Mouse (Mus musculus) brain, embryonic 18.5 days (tissue): ENCODE measurements around the gene Trim21.

ENCODE experiments used
- DNase-seq: peaks from one replicate; pipeline ENCODE4 v3.0.0-alpha.2; 2012; ENCODE audit warnings: low read depth, low spot score

Gene Trim21

DNA sequence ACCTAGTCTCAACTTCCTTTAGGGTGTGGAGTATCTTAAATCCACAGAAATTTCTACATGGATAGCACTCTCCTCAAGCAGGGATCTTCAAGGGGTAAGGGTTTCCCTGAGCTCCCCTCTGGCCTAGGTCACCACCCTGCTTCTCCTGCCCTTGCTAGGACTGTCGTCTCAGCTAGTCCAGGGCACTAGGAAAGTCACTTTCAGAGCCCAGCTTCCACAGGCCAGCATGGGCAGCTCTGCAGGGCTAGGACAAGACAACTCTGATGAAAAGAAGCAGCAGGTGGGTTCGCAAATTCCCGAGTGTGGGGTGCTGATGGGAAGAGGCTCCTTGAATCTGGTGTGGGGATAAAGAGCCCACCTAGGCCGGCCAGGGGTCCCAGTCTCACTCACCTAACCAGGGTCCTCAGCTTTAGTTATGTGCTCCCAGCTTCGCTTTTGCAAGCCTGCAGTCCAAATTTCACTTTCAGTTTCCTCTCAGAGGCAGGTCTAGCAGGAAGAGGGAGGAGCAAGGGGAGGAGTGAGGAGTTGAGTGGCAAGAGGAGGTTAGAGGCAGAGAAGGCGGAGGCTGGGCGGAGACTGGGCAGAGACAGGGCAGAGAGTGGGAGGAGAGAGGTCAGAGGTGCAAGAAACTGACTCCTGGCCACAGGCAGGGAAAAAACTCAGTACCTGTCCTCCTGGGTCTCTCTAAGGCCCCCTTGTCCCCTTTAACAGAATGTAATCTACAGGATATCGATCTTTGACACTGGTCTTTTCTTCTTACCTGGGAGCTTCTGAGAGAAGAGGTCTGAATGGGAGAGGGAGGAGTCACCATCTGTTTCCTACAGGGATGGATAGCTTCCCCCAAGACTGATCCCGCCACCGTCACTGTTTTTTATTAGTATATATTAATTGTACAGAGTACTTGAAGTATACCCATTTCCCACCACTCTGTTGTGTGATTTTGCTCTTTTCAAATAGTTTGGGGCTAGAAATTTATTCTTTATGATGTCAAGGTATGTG, at the start of gene Trim21:
Gene Trim21 (minus strand): TSS at position 488 of the 999 bp plus-strand sequence.
- peak; percentile 3 for DNase-seq

DNA sequence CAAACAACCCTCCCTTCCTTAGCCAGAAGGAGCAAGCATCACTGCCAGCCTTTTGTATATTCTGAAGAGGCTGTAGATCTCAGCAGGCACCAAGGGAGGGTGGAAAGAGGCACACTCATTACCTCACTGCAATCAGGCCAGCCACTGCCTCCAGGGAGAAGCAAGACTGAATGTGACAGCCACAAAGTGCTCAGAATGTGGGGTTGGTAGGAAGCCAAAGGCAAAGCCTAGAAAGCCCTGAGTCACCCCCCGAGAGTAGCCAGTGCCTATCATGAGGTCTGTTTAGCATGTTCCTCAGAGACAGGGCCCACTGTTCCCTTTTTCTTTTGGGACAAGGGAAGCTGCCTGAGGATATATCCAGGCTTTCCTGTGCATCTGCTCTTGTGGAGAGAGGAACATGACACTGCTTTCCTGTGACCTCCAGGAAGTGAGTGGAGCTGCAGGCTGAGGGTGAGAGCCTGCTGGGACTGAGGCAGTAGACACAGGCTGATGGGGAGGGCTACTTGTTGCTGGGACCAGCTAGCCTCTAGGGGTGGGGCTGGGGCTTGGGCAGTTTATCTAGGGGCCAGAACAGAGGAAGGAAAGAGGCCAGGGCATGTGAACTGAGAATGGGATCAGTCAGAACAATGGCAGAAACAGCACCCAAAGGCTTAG, 32.2 kb upstream of the Trim21 start, which contains the start of gene Olfr552:
Gene Olfr552 (plus strand): TSS at position 393 of the 654 bp plus-strand sequence.
- DNase-seq, result no peak

DNA sequence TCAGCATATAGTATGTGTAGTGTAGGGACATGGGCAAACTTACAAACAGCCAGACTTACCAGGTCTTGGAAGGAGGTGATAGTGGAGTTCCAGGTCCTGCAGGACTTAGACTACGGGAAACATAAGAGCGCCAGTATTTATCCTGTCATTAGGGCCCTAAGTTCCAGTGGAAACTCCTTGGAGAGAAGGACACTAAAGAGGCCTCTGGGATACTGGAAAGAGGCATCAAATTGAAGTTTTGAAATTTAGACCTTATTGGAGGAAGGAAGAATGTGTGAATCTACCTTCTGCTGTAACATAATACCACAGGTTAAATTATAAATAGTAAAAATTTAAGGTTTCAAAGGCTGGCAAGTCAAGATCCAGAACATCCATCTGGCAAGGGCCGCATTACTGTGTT, 26.5 kb upstream of the Trim21 start, which contains the start of gene Olfr551:
Gene Olfr551 (minus strand): TSS at position 101 of the 400 bp plus-strand sequence.
- no peak for DNase-seq

- no peak for DNase-seq
These were observed 10.7 kb upstream of the Trim21 start for GRCm38 (mm10) chr7:102575998-102576397.

GRCm38 (mm10) chr7:102573174-102573830, 8.0 kb upstream of the Trim21 start:
- DNase-seq, result peak; percentile 16

- no peak for DNase-seq
These were observed 5.9 kb upstream of the Trim21 start, which contains the start of gene Olfr550 for GRCm38 (mm10) chr7:102571142-102571541. Gene Olfr550, plus strand, starts transcription at chr7:102571442.

DNA sequence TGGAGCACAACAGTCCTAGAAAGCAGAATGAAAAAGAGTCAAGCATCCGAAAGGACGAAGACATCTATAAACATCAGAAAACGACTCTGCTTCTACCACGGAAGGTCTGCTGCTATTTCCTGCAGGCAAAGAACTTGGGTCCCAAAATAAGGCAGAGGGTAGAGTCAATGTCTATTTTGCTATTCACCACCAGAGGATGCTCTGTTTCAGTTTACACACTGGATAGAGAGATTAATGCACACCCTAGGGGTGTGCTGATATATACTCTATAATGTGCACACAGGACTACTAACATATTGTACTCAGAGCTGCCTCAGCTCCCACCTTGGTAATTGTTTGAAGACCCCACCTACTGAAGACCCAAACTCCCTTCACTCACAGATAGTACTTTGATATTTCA, 933 bp upstream of the Trim21 start:
- DNase-seq, result no peak

GRCm38 (mm10) chr7:102553279-102553678, 12.0 kb downstream of the Trim21 start:
- no peak for DNase-seq

DNA sequence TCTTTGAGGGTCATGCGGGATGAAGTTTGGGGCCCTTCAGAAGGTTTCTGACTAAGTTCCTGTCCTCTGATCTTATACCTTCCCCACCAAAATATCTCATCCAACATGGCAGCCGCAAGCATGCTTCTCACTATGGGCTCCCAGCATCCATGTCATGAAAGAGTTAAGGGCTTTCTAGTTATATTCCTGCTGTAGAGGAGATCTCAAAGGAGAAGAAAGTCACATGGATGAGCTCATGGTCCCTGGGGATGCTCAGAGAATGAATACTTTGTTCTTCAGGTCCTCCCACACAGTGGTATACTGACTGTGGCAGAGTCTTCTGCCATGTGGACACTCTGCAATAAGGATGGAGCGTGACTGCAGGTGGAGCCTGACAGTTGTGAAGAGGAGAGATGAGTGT, 15.7 kb downstream of the Trim21 start, which contains the start of gene Olfr549:
Gene Olfr549 (plus strand): TSS at position 301 of the 400 bp plus-strand sequence.
- DNase-seq, result no peak

DNA sequence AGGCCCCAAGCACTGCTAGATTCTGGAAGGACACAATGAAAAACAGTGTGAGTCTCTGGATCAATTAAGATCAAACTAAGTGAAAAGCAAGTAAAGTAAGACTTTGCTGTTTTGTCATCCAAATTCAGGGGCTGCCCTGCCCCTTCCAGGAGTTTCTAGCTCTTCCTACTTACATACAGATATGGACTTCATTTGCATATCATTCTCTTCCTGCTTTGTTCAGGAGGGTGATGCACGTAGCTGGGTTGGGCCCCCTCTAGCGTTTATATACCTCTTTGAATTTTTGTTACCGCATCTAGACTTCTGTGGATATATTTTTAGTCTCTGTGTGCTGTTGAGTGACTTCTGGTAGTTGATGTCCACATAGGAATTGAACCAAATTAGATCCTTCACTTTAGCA, 24.0 kb downstream of the Trim21 start:
- no peak for DNase-seq

GRCm38 (mm10) chr7:102540596-102540995, 24.7 kb downstream of the Trim21 start, which contains the start of gene Olfr548-ps1:
Gene Olfr548-ps1, plus strand, starts transcription at chr7:102540896.
- no peak for DNase-seq

DNA sequence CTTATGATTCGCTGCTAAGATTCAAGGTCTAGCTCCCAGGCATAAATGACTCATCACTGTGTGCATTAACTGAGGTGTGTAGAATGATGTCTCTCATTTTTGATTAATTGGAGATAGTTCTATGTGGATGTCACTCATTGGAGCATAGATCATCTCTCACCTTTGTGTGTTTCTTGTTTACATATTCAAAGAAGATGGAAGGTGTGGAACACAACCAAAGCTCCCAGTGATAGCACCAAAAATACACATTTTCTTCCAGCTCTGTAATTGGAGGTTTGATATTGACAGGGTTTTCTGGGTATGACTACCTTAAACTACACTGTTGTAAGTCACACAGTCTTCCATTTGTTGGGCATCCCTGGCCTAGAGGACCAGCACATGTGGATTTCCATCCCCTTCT, 30.8 kb downstream of the Trim21 start, which contains the start of gene Olfr547:
Gene Olfr547 (plus strand): TSS at position 301 of the 400 bp plus-strand sequence.
- DNase-seq, result no peak

GRCm38 (mm10) chr7:102529052-102529451, 36.2 kb downstream of the Trim21 start:
- no peak for DNase-seq

- no peak for DNase-seq
These were observed 48.3 kb downstream of the Trim21 start for GRCm38 (mm10) chr7:102517051-102517335.

- DNase-seq, result no peak
These were observed 48.8 kb downstream of the Trim21 start for GRCm38 (mm10) chr7:102516261-102517050.

- no peak for DNase-seq
These were observed 51.1 kb downstream of the Trim21 start for GRCm38 (mm10) chr7:102514144-102514543.

DNA sequence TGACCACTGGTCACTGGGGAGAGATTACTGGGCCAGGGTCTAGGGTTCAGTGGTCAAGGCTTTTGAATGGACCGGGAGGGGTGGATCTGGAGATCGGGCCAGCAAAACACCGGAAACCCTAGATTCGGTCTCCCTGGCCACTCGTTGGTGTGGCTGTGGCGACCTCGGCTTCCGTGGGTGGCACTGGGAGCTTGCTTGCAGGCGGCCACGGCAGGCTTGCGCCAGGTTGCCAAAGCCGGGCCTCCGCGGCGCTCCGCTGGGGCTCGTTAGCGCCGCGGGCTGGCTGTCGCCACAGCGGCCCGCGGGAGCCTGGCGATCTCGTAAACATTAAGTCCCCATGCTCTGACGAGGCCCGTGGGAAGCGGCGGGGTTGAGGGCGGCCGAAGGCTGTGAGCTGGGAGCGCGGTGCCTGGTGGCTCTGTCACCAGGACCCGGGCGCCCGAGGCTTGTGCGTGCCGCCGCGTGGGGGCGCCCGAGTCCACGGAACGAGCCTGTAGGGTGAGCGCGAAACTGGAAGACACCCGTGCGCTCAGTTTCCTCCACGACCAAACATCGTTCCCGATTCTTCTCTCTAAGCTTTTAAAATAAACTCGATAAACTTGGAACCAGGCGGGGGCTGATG, 52.4 kb downstream of the Trim21 start:
- DNase-seq, result peak; percentile 36

DNA sequence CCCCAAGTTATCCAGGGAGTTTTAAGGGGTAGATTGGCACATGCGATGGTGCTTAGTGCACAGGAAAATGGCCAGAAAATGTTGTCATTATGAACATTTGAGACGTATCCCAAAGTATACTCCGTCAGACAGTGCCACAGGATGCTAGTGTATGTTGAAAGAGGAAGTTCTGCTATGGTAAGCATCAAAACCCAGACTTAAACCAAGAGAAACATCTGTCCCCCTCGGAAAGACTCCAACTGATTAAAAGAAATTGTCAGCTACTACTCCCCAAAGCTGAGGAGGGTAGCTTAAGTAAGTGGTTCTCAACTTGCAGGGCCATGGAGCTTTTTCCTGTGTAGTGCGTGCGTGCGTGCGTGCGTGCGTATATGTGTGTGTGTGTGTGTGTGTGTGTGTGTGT, 53.4 kb downstream of the Trim21 start:
- DNase-seq, result no peak

DNA sequence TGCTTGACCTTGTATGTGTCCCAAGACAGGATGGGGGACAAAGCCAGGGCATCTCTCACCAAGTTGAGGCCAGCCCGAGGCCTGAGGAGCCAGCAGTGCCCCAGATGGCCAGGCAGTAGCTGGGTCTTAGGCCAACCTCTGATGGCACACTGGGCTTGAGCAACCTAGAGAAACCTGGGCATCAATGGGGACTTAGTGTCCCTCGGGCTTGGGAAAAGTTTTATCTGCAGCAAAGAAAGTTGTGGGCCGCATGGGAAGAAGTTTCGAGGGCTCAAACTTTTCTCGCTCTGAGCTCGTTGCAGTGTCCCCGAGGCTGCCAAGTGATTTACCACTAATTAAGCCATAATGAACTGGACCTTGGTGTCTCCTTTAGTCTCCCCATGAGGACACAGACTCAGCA, 55.6 kb downstream of the Trim21 start:
- no peak for DNase-seq

GRCm38 (mm10) chr7:102508666-102509065, 56.6 kb downstream of the Trim21 start:
- no peak for DNase-seq
